Mouse (Mus musculus) midbrain, embryonic 12.5 days (tissue): ENCODE results near the gene Gpx1. TPM values are rescaled to one million over a fixed set of nuclear protein-coding genes. Genes with fewer than 3 reads are reported as not detected.
"Not testable (repeated sequence)": the region's sequence is repeated elsewhere in the genome, so short reads cannot be mapped to it uniquely, and the experiment has no call there.

Experiments used
- ATAC-seq: fragments of 200-750 bp; cut with Nextera tagmentation; 2 replicates; pipeline ENCODE4 v1.8.0; 2017; ENCODE audit warnings: low read depth, moderate TSS enrichment, moderate library complexity; ENCODE audit not compliant: low FRiP score
- H3K27ac ChIP-seq: fragments of 300-500 bp; sonication (generic); replicated peaks from 2 replicates; pipeline ENCODE4 v1.5.1; 2016; ENCODE audit warnings: mild to moderate bottlenecking
- H3K27me3 ChIP-seq: fragments of 300-500 bp; sonication (generic); 2 replicates; pipeline ENCODE4 v1.6.1; 2016; ENCODE audit warnings: mild to moderate bottlenecking
- H3K36me3 ChIP-seq: fragments of 300-500 bp; sonication (generic); 2 replicates; pipeline ENCODE4 v1.6.1; 2016
- H3K4me1 ChIP-seq: fragments of 300-500 bp; sonication (generic); 2 replicates; pipeline ENCODE4 v1.6.1; 2016
- H3K4me2 ChIP-seq: fragments of 300-500 bp; sonication (generic); replicated peaks from 2 replicates; pipeline ENCODE4 v1.6.1; 2016; ENCODE audit warnings: mild to moderate bottlenecking, moderate library complexity
- H3K4me3 ChIP-seq: fragments of 300-500 bp; sonication (generic); 2 replicates; pipeline ENCODE4 v1.5.1; 2016; ENCODE audit warnings: mild to moderate bottlenecking
- H3K9ac ChIP-seq: fragments of 300-500 bp; sonication (generic); replicated peaks from 2 replicates; pipeline ENCODE4 v1.6.1; 2016; ENCODE audit warnings: mild to moderate bottlenecking, moderate library complexity
- H3K9me3 ChIP-seq: fragments of 300-500 bp; sonication (generic); 2 replicates; pipeline ENCODE4 v1.6.1; 2016; ENCODE audit warnings: mild to moderate bottlenecking
- WGBS: fragments of 180-500 bp; shearing (Covaris S2); methylation state at CpG from one replicate; pipeline ENCODE4 v1.1.7; 2016; 5-methylcytosine and 5-hydroxymethylcytosine counted together
- polyA plus RNA-seq: library from polyadenylated mRNA; unstranded; fragments of >200 nt; fragmentation: Nextera tagmentation; extraction: Ambion mirVana; gene quantifications from 2 replicates; pipeline ENCODE4 v1.2.1, GENCODE M21; 2016

Gene Gpx1
- polyA plus RNA-seq, 1 experiment from 2014 or later: 692 TPM

DNA sequence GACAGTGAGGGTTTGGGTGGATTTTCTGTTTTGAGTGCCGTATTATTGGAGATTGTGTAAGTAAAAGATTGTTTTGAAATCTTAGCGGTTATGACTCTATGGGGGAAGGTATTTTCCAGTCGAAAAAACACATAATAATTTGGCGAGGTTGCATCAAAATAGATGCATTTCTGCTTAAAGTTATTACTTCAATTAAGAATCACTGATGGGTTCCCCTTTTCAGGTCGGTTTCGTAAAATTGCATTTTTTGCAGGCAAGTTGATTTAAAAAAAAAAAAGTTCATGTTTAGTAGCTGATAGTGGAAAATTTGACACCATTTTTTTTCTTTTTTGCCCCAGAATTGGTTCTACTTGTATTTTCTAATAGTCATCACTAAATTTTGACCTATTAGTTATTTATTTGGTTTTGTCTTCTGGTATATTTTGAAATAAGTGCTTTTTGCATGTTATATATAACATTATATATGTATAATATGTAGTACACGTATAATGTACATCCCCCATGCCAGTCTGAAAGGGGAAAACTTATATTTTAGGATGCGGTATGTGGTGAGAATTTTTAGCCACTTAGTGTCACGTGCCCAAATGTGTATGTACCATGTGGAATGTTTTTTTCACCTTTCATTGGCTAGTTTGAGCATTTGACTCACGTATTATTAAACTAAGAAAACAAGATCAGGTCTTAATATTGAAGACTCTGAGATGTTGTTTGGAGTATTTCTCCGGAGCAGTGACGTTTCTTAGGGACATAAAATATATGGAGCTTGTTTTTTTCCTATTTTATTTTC lies 31.5 kb upstream of the Gpx1 start:
- Histone ChIP-seq H3K4me1 (peaks cover 34% of the 10 kb centered on the region), H3K36me3 (peaks cover 19% of the 10 kb centered on the region), H3K9me3 (no peaks in the 10 kb centered on the region), H3K27me3 (no peaks in the 10 kb centered on the region), H3K4me3 (peak overlapping the region; percentile 92), H3K9ac (peak overlapping the region; percentile 98), H3K27ac (peak overlapping the region; percentile 100), H3K4me2 (peak overlapping the region; percentile 83)
- no peak for ATAC-seq
- 27% methylated on average over 12 of the region's 12 CpGs for WGBS

- H3K36me3 ChIP-seq: peaks cover 10% of the 10 kb centered on the region; the same call in 1 of the 2 replicates
- peak overlapping the region; percentile 43 for H3K9ac ChIP-seq
- peak overlapping the region; percentile 92 for H3K4me3 ChIP-seq
Observed at GRCm38 (mm10) chr9:108308141-108308540, 30.6 kb upstream of the Gpx1 start.

GRCm38 (mm10) chr9:108317572-108317971 lies 21.1 kb upstream of the Gpx1 start:
- peaks cover 25% of the 10 kb centered on the region for H3K36me3 ChIP-seq
- WGBS: 97% methylated on average over 3 of the region's 3 CpGs

More at GRCm38 (mm10) chr9:108308141-108308540, 30.6 kb upstream of the Gpx1 start:
- no peak overlapping the region for H3K27ac ChIP-seq
- peak overlapping the region; percentile 83 for H3K4me2 ChIP-seq
- H3K27me3 ChIP-seq: no peaks in the 10 kb centered on the region
- peaks cover 34% of the 10 kb centered on the region for H3K4me1 ChIP-seq
- WGBS: 71% methylated on average over 2 of the region's 2 CpGs
- H3K9me3 ChIP-seq: no peaks in the 10 kb centered on the region
- no peak for ATAC-seq

DNA sequence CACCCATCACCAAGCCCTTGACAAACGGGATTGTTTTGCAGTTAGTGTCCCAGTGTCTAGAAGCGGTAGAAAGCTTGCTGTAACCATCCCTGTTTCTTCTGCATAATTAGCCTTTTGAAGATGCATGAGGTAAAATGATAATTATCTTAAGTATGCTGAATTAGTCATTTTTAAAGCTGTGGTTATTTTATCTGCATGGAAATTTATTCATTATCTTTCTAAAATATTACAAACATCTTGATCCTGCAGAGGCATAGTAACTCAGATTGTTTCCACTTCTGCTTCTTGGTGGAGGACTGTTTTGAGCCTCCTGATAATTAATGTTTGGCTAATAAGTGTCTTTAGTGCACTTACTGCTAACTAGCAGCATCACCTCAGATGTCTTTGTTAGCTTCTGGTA lies 20.2 kb upstream of the Gpx1 start:
- Histone ChIP-seq H3K4me1 (no peaks in the 10 kb centered on the region), H3K9me3 (no peaks in the 10 kb centered on the region), H3K9ac (no peak overlapping the region), H3K27me3 (no peaks in the 10 kb centered on the region), H3K36me3 (peaks cover 25% of the 10 kb centered on the region), H3K4me3 (no peak overlapping the region), H3K4me2 (no peak overlapping the region), H3K27ac (no peak overlapping the region)
- ATAC-seq: no peak
- WGBS: 89% methylated on average over 2 of the region's 2 CpGs

More at GRCm38 (mm10) chr9:108317572-108317971, 21.1 kb upstream of the Gpx1 start:
- Histone ChIP-seq H3K4me3 (no peak overlapping the region), H3K9ac (no peak overlapping the region), H3K4me1 (no peaks in the 10 kb centered on the region), H3K27ac (no peak overlapping the region), H3K9me3 (no peaks in the 10 kb centered on the region), H3K4me2 (no peak overlapping the region), H3K27me3 (no peaks in the 10 kb centered on the region)
- ATAC-seq: no peak

- peaks cover 23% of the 10 kb centered on the region for H3K36me3 ChIP-seq
- H3K4me3 ChIP-seq, H3K27ac ChIP-seq, H3K4me1 ChIP-seq, H3K9me3 ChIP-seq, ATAC-seq, H3K9ac ChIP-seq, H3K4me2 ChIP-seq, H3K27me3 ChIP-seq: not testable (repeated sequence)
- WGBS: 94% methylated on average over 7 of the region's 7 CpGs
Observed at GRCm38 (mm10) chr9:108322054-108322453, 16.6 kb upstream of the Gpx1 start.

DNA sequence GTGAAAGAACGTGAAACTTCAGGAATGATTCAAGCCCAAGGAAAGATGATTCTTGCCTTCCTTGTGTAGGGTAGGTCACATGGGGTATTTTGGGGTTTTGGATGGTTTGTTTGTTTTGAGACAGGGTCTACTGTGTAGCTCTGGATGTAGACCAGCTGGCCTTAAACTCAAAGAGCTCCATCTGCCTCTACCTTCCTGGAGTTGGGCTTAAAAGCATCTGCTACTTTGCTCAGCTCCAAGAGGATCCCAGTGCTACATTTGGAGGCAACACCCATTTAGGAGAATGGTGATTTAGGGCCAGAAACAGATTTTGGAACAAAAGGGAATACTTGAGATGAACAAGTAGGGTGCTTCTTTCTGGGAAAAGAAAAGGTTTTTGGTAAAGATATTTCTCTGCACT lies 13.9 kb upstream of the Gpx1 start:
- Histone ChIP-seq H3K27me3 (no peaks in the 10 kb centered on the region), H3K4me3 (no peak overlapping the region), H3K9ac (no peak overlapping the region), H3K9me3 (no peaks in the 10 kb centered on the region), H3K4me1 (no peaks in the 10 kb centered on the region), H3K36me3 (peaks cover 40% of the 10 kb centered on the region), H3K4me2 (no peak overlapping the region), H3K27ac (no peak overlapping the region)
- no peak for ATAC-seq
- WGBS: 89% methylated on average over 1 of the region's 1 CpGs

- peaks cover 43% of the 10 kb centered on the region for H3K36me3 ChIP-seq
- no peak overlapping the region for H3K4me2 ChIP-seq
- WGBS: 91% methylated on average over 2 of the region's 2 CpGs
Observed at GRCm38 (mm10) chr9:108325811-108326210, 12.9 kb upstream of the Gpx1 start.

GRCm38 (mm10) chr9:108337848-108338550 lies 704 bp upstream of the Gpx1 start:
- H3K4me2 ChIP-seq: peak overlapping the region; percentile 78

More at GRCm38 (mm10) chr9:108325811-108326210, 12.9 kb upstream of the Gpx1 start:
- Histone ChIP-seq H3K4me1 (no peaks in the 10 kb centered on the region), H3K9me3 (no peaks in the 10 kb centered on the region), H3K27me3 (no peaks in the 10 kb centered on the region), H3K27ac (no peak overlapping the region), H3K9ac (no peak overlapping the region), H3K4me3 (no peak overlapping the region)
- no peak for ATAC-seq

GRCm38 (mm10) chr9:108338551-108338885 lies 185 bp upstream of the Gpx1 start:
- H3K27me3 ChIP-seq: no peaks in the 10 kb centered on the region
- peaks cover 19% of the 10 kb centered on the region for H3K4me1 ChIP-seq
- peak overlapping the region; percentile 78 for H3K4me2 ChIP-seq
- H3K27ac ChIP-seq: peak overlapping the region; percentile 91
- no peaks in the 10 kb centered on the region for H3K9me3 ChIP-seq
- H3K9ac ChIP-seq: peak overlapping the region; percentile 92; the same call in 1 of the 2 replicates
- peaks cover 30% of the 10 kb centered on the region for H3K36me3 ChIP-seq
- peak; percentile 20; the same call in 1 of the 2 replicates for ATAC-seq
- peak overlapping the region; percentile 81 for H3K4me3 ChIP-seq
- WGBS: 28% methylated on average over 6 of the region's 6 CpGs

More at GRCm38 (mm10) chr9:108337848-108338550, 704 bp upstream of the Gpx1 start:
- Histone ChIP-seq H3K36me3 (peaks cover 34% of the 10 kb centered on the region), H3K27ac (peak overlapping the region; percentile 91), H3K27me3 (no peaks in the 10 kb centered on the region), H3K4me3 (no peak overlapping the region), H3K9me3 (no peaks in the 10 kb centered on the region), H3K9ac (no peak overlapping the region), H3K4me1 (peaks cover 19% of the 10 kb centered on the region)
- no peak for ATAC-seq
- WGBS: 71% methylated on average over 10 of the region's 10 CpGs

DNA sequence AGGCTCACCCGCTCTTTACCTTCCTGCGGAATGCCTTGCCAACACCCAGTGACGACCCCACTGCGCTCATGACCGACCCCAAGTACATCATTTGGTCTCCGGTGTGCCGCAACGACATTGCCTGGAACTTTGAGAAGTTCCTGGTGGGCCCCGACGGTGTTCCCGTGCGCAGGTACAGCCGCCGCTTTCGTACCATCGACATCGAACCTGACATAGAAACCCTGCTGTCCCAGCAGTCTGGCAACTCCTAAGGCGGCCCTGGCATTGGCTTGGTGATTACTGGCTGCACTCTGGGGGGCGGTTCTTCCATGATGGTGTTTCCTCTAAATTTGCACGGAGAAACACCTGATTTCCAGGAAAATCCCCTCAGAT lies 1.2 kb downstream of the Gpx1 start:
- no peaks in the 10 kb centered on the region for H3K9me3 ChIP-seq
- peak overlapping the region; percentile 78 for H3K4me2 ChIP-seq
- H3K27ac ChIP-seq: peak overlapping the region; percentile 91
- peaks cover 19% of the 10 kb centered on the region for H3K4me1 ChIP-seq
- ATAC-seq: no peak
- H3K27me3 ChIP-seq: no peaks in the 10 kb centered on the region
- H3K9ac ChIP-seq: peak overlapping the region; percentile 92
- 17% methylated on average over 20 of the region's 20 CpGs for WGBS
- peaks cover 17% of the 10 kb centered on the region for H3K36me3 ChIP-seq
- H3K4me3 ChIP-seq: peak overlapping the region; percentile 81

DNA sequence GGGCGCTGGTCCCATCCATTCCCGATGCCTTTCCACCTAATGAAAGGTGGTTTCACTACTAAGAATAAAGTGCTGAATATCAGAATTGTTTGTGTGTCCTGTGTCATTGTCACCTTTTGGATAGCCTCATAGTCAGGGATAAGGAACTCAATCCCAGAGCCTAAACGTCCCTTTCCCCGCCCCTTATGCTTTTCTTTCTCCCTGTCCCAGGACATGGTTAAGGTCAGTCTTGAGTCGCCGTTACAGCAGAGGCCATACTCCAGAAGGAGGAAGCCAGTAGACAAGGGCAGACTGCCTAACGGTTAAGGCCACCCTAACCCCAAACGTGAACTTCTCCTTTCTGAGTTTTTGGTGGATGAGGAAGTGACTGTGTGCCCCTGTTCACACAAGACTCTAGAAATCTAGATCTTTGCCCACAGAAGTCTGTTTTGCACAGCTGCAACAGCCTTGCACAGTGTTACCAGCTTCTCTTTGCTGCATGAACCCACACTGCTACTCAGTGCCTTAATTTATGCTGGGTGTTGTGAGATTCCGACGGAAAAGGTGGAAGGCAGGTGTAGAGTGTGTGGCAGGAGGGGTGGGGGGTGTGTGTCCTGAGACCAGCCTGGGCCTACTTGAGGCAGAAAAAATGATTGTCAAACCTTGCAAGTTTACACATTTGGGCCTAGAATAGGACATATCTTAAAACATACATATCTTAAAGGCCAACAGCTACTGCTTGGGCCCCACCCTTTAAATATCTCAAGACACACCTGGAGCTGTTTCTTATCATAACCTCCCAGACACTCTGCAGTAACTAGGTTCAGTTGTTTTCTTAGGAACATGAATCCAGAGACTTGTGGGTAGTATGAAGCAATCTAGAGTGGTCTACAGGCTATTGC lies 1.8 kb downstream of the Gpx1 start:
- Histone ChIP-seq H3K27ac (peak overlapping the region; percentile 46; the same call in 1 of the 2 replicates), H3K4me3 (peak overlapping the region; percentile 81), H3K9me3 (no peaks in the 10 kb centered on the region), H3K4me2 (peak overlapping the region; percentile 78), H3K4me1 (peaks cover 19% of the 10 kb centered on the region), H3K36me3 (peaks cover 11% of the 10 kb centered on the region), H3K27me3 (no peaks in the 10 kb centered on the region), H3K9ac (peak overlapping the region; percentile 92)
- 69% methylated on average over 10 of the region's 10 CpGs for WGBS
- ATAC-seq: no peak
